Mouse (Mus musculus) heart, adult 9 months (tissue): ENCODE measurements around the gene Gm266.
"Not testable (repeated sequence)": the region's sequence is repeated elsewhere in the genome, so short reads cannot be mapped to it uniquely, and the experiment has no call there.

ENCODE experiments used
- DNase-seq, 2 experiments: peaks; one replicate each; pipeline ENCODE4 v3.0.0; 2022; ENCODE audit warnings: low spot score in 2 of 2

Gene Gm266

GRCm38 (mm10) chr12:111485652-111486306 is at the start of gene Gm266:
Gene Gm266 (minus strand): TSS chr12:111485823.
- DNase-seq: peak in 1 of 2 experiments; percentile 15

GRCm38 (mm10) chr12:111535281-111535680 is 49.7 kb upstream of the Gm266 start:
- no peak for DNase-seq

DNA sequence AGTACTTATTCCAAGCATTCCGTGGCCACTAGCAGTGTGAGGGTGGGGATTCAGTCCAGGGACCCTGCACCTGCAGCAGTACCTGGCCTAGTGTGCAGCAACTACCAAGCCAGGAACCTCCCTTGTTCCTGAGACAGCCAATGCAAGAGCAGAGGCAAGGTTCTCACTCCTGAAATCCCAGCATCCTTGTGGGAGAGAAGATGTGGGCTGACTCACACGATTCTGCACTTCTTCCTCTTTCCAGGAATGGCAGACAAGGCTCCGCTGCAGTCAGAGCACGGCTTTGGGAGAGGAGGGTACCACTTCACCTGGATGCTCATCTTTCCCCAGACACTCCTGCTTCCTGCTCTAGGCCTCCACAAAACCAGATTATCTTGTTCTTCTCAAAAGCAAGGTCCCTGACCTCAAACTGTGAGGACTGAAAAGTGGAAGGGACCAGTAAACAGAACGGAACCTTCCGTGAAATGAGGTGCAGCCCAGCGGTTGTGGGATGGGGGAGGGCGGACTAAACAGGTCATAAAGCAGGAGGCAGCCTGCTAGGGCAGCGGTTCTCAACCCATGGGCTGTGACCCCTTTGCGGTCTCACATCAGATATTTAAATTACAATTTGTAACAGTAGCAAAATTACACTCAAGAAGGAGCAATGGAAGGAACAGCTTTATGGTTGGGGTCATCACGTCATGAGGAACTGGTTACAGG is 47.6 kb upstream of the Gm266 start:
- DNase-seq: no peak

GRCm38 (mm10) chr12:111529192-111529591 is 43.6 kb upstream of the Gm266 start:
- DNase-seq: no peak

- DNase-seq: no peak
Observed at GRCm38 (mm10) chr12:111527643-111528281, 42.1 kb upstream of the Gm266 start.

DNA sequence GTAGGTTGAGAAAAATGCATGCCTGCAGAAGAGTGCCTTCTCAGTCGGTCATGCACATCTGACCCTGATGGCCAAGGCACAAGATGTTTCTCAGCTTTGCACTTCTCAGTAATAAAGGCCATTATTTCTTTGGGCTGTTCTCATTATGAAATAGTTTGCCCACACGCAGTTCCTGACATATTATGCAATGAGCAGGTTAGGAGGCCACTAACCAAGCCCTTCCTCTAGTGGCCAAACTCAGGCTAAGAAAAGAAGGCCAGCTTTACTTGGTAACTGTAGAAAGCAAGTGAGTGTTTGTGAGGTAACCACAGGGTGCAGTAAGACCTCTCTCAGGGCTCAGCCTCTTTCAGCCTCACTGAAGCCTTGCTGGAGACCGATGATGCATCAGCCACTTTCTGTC is 39.3 kb upstream of the Gm266 start:
- no peak for DNase-seq

DNA sequence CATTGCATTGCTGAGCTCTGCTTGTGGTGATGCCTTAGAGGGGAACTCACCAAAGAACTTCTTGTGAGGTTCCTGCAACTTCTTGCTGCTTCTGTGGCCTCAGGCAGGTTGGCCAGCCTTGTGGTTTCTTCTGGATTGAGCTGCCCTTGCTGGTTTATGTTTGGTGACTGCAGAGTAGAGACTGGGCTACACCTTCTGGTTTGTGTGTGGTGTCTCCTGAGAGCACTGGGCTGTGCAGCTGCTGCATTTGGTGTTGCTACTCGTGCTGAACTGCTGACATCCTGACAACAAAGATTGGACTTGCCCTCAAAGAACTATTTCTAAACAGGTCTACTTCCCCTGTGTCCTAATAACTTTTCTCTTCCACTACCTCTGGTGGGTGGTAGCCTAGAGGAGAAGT is 38.8 kb upstream of the Gm266 start:
- DNase-seq: no peak

- DNase-seq: no peak
Observed at GRCm38 (mm10) chr12:111520994-111521393, 35.4 kb upstream of the Gm266 start.

DNA sequence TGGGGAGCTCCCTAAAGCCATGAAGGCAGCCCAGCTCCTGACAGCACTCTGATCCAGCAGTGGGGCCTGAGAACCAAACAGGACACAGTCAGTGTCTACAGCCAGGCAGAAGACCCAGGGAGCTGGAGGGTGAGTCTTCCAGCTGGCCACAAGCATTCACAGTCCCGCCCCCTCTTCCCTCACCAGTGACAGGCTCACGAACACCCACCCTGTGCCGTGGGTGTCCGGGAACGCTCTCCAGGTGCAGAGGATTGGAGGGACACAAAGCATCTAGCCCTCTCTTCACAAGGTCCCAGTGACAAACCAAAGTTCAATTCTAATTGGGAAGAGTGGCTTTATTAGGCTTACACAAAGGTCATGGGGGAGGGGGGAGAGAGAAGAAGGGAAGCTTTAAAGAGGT is 34.2 kb upstream of the Gm266 start:
- DNase-seq: no peak

DNA sequence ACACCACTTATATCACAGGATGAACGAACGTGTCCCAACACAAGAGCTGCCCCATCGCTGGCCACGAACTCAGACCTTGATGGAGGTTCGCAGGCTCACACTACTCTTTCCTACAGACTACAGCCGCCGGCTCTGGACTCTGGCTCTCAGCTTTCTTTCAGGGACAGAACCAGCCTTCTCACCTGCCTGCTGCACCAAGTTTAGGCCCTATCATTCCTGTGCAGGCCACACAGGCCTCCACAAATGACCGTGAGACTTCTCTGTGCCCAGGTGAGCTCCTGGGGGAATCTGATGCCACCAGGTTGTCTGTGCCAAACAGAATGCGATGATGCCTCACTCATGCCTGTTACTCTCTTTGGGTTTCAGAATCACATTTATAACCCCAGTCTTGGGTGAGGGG is 32.8 kb upstream of the Gm266 start:
- DNase-seq: no peak

DNA sequence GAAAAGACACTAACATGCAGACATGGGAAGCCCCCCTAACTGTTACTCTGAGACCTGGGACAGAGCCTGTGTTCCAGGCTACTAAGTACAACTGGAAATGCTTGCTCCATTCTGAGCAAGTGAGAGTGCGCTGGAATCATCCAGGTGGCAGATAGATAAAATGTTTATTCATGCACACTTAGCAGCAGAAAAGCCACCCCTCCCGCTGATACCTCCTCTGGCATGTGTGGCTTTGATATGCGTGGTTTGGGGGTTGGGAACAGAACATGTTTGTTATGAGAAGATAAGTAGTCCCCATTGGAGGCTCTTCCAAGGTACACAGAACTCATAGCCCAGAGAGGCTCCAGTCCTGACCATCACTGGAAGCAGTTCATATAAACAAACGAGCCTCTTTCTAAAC is 32.3 kb upstream of the Gm266 start:
- DNase-seq: no peak

GRCm38 (mm10) chr12:111516826-111517225 is 31.2 kb upstream of the Gm266 start:
- no peak for DNase-seq

DNA sequence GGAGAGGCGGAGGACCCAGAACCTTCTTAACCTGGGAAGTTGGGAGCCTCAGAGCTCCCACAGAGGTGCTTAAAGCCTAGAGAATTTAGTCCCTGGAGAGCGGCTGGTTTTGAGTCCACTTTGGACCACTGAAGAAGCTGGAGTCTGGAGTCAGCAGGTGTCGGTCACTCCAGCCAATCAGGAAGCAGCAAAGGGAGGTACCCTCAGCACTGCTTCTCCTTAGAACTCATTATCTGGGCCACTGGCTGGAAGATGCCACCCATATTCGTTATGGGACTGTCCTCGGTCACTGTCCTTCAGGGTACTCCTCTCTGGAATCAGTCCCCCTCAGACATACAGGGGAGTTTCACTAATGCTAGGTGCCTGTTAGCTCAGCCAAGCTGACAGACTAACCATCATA is 30.3 kb upstream of the Gm266 start:
- no peak for DNase-seq

- no peak for DNase-seq
Observed at GRCm38 (mm10) chr12:111514874-111515649, 29.4 kb upstream of the Gm266 start.

- no peak for DNase-seq
Observed at GRCm38 (mm10) chr12:111514231-111514792, 28.7 kb upstream of the Gm266 start.

- no peak for DNase-seq
Observed at GRCm38 (mm10) chr12:111513673-111514072, 28.1 kb upstream of the Gm266 start.

DNA sequence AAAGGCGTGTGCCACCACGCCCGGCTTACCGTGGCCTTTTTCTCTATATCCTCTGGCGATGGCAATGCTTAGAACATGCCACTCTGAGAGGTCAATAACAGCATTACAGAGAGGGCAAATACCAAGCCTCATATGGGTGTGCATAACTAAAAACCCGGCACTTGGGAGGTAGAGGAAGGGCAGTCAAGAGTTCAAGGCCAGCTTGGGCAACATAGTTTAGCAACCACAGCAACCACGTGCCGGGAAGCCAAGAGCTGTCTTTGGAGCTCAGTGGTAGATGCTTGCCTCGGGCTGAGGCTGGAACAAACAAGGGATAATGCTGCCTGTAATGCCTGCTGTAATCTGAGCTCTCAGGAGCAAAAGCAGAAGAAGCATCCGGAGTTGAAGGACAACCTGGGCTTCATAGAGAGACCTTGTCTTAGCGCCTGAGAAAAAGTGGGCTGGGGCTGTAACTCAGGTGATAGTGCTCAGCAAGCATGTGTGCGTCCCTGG is 27.0 kb upstream of the Gm266 start:
- no peak for DNase-seq

DNA sequence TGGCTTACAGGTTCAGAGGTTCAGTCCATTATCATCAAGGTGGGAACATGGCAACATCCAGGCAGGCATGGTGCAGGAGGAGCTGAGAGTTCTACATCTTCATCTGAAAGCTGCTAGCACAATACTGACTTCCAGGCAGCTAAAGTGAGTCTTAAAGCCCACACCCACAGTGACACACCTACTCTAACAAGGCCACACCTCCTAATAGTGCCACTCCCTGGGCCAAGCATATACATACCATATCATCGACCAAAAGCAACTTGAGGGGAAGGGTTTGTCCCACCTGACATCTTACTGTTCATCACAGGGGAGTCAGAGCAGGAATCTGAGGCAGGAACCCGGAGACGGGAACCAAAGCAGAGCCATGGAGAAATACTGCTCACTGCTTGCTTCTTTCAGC is 22.8 kb upstream of the Gm266 start:
- DNase-seq: not testable (repeated sequence)

- DNase-seq: no peak
Observed at GRCm38 (mm10) chr12:111507962-111508361, 22.3 kb upstream of the Gm266 start.

DNA sequence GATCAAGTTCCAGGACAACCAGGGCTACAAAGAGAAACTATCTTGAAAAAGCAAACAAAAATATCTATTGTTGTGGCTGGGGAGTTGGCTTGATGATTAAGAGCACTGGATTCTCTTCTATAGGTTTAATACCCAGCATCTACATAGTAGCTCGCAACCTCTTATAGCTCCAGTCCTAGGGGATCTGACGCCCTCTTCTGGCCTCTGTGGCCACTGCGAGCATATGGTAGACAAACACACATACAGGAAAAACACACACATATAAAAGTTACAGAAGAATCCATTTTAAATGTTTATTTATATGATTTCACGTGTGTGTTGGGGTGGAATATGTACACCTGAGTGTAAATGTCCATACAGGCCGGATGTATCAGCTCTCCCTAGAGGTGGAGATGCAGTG is 21.4 kb upstream of the Gm266 start:
- no peak for DNase-seq

GRCm38 (mm10) chr12:111504904-111505303 is 19.3 kb upstream of the Gm266 start:
- peak; percentile 81 to 94 for DNase-seq

DNA sequence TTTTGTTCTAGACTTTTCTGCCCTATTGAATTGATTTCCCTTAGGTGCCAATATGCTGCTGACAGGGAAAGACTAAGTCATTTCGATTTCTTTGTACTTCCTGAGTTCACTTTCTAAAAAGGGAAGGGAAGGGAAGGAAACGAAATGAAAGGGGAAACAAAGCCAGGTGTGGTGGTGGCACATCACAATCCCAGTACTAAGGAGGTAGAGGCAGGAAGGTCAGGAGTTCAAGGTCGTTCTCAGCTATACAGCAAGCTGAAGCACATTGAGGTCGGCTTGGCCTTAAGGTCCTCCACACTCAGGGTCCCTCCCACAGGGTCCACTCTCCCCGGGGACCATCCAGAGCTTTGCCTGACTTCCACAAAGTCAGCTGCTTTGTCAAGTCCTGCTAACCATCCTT is 17.9 kb upstream of the Gm266 start:
- no peak for DNase-seq
